Mouse (Mus musculus) cerebellum, adult 8-10 months (tissue): Measurements from ENCODE around the gene Foxl1.

Experiments
- DNase-seq: peaks from one replicate; pipeline ENCODE4 v3.0.0; 2022

The Foxl1 gene

GRCm38 (mm10) chr8:121170626-121171552, 43.1 kb downstream of the Foxl1 start:
- no peak for DNase-seq

GRCm38 (mm10) chr8:121172567-121172966, 44.8 kb downstream of the Foxl1 start:
- no peak for DNase-seq

- no peak for DNase-seq
Observed at GRCm38 (mm10) chr8:121174178-121174577, 46.4 kb downstream of the Foxl1 start.

GRCm38 (mm10) chr8:121174721-121175539, 47.2 kb downstream of the Foxl1 start:
- no peak for DNase-seq

- no peak for DNase-seq
Observed at GRCm38 (mm10) chr8:121175540-121176090, 47.9 kb downstream of the Foxl1 start.

- DNase-seq: no peak
Observed at GRCm38 (mm10) chr8:121176291-121176690, 48.6 kb downstream of the Foxl1 start.
